Comparison of ENCODE assay signal across 8 mouse cellular contexts in genomic region chr3:85888221-85888671, GRCm38 (mm10). TPM values are rescaled to one million over a fixed set of nuclear protein-coding genes. Genes with fewer than 3 reads are reported as not detected.
DNase-seq lines count a peak whose midpoint lies in the region; ATAC-seq and TF ChIP-seq lines count a peak whose summit lies in the region.

No protein-coding gene starts in this region.

- no peaks in the 10 kb centered on the region for H3K9me3 ChIP-seq in CH12.LX (replicated peaks; ENCODE audit: low read length)
- H3K9me3 ChIP-seq in forebrain, embryonic 11.5 days (ENCODE audit: control insufficient read depth, low read length) = no peaks in the 10 kb centered on the region
- H3K9me3 ChIP-seq in stomach, embryonic 14.5 days (ENCODE audit: control insufficient read depth, low read depth, low read length) = no peaks in the 10 kb centered on the region

- WGBS in forebrain, embryonic 11.5 days = 4% methylated on average over 11 of the region's 11 CpGs
- 14% methylated on average over 11 of the region's 11 CpGs for WGBS in stomach, embryonic 14.5 days

- in situ Hi-C loops in CH12.LX (cut with MboI; ENCODE audit: low pct_ligation_motif_present, low pct_unique_long_range_greater_than_20kb, low sequenced_read_pairs) = no loop called here

- peak overlapping the region; percentile 74 for H3K4me2 ChIP-seq in CH12.LX (ENCODE audit: insufficient read depth, low read depth, poor library complexity, severe bottlenecking)
- H3K4me2 ChIP-seq in forebrain, embryonic 11.5 days (ENCODE audit: low read depth, low read length, severe bottlenecking) = peak overlapping the region; percentile 93
- peak overlapping the region; percentile 85 for H3K4me2 ChIP-seq in stomach, embryonic 14.5 days (replicated peaks; ENCODE audit: low read depth, low read length)

- peak; percentile 81 for TF ChIP-seq EP300 in CH12.LX (IDR thresholded peaks at IDR 0.05; ENCODE audit: low read length)

- H3K79me2 ChIP-seq in CH12.LX (replicated peaks; ENCODE audit: control insufficient read depth, extremely low read depth, insufficient read depth, poor library complexity, severe bottlenecking) = no peaks in the 10 kb centered on the region

- TF ChIP-seq CTCF in CH12.LX (conservative IDR thresholded peaks at IDR 0.05 in 1 of 2, IDR thresholded peaks at IDR 0.05 in 1 of 2; ENCODE audit: low read depth in 2 of 2, low read length in 2 of 2) = no peak

- H3K27ac ChIP-seq in CH12.LX (ENCODE audit: insufficient read depth, low read depth) = no peak overlapping the region
- no peak overlapping the region for H3K27ac ChIP-seq in forebrain, embryonic 11.5 days (ENCODE audit: low read depth, low read length)
- no peak overlapping the region; the same call in 1 of the 2 replicates for H3K27ac ChIP-seq in stomach, embryonic 14.5 days (ENCODE audit: low read length)

- peaks cover 50% of the 10 kb centered on the region for H3K27me3 ChIP-seq in CH12.LX (replicated peaks)
- H3K27me3 ChIP-seq in forebrain, embryonic 11.5 days (ENCODE audit: control insufficient read depth, insufficient read depth, low read length) = peaks cover 15% of the 10 kb centered on the region
- no peaks in the 10 kb centered on the region for H3K27me3 ChIP-seq in stomach, embryonic 14.5 days (ENCODE audit: control insufficient read depth, insufficient read depth, low read length)

- DNase-seq in CH12.LX (ENCODE audit: extremely low read depth) = peak; percentile 83
- no peak for DNase-seq in forebrain, embryonic 11.5 days (ENCODE audit: low spot score)
- peak; percentile 54 for DNase-seq in heart, postnatal 25 days (ENCODE audit: low spot score)
- peak; percentile 71 to 78 for DNase-seq in kidney, postnatal 36 days
- peak; percentile 40 to 50 for DNase-seq in lung, postnatal 4 days
- no peak for DNase-seq in layer of hippocampus, adult 9-11 months

- intact Hi-C loops in heart, postnatal 25 days (cut with DNase I) = loop anchor here (2.0 kb wide), 1 partner anchor 29 kb away; no protein-coding TSS in a partner anchor

- ATAC-seq in activated CD4-positive, CD25-positive, alpha-beta regulatory T cell, adult 4 months = peak; percentile 66
- ATAC-seq in forebrain, embryonic 11.5 days (replicated peaks; ENCODE audit: low FRiP score) = no peak
- no peak for ATAC-seq in stomach, embryonic 14.5 days (ENCODE audit: insufficient number of reproducible peaks, insufficient read depth, low FRiP score, low read depth)

- TF ChIP-seq RAD21 in CH12.LX (IDR thresholded peaks at IDR 0.05; ENCODE audit: low read depth, low read length) = no peak

- H3K4me3 ChIP-seq in CH12.LX (replicated peaks in 1 of 3; ENCODE audit: low read depth in 2 of 3, low read length in 2 of 3, poor library complexity in 1 of 3) = peak overlapping the region in 1 of 3 experiments; percentile 43
- peak overlapping the region; percentile 51 for H3K4me3 ChIP-seq in forebrain, embryonic 11.5 days (ENCODE audit: low read depth, low read length)
- H3K4me3 ChIP-seq in stomach, embryonic 14.5 days (ENCODE audit: low read depth, low read length) = peak overlapping the region; percentile 49; the same call in 1 of the 2 replicates

- peaks cover 3 to 19% of the 10 kb centered on the region in 2 experiments; a peak in 3 of 4 replicates for H3K4me1 ChIP-seq in CH12.LX (ENCODE audit: control insufficient read depth in 1 of 2, insufficient read depth in 2 of 2)
- peaks cover 4% of the 10 kb centered on the region; the same call in 1 of the 2 replicates for H3K4me1 ChIP-seq in forebrain, embryonic 11.5 days (replicated peaks; ENCODE audit: control insufficient read depth, insufficient read depth, low read length)
- H3K4me1 ChIP-seq in stomach, embryonic 14.5 days (ENCODE audit: control insufficient read depth, insufficient read depth, low read length) = peaks cover 5% of the 10 kb centered on the region; the same call in 1 of the 2 replicates

- no peaks in the 10 kb centered on the region for H3K36me3 ChIP-seq in CH12.LX (replicated peaks in 1 of 2; ENCODE audit: control insufficient read depth in 1 of 2, insufficient read depth in 1 of 2, low read length in 1 of 2)
- H3K36me3 ChIP-seq in forebrain, embryonic 11.5 days (ENCODE audit: control insufficient read depth, insufficient read depth, low read length) = no peaks in the 10 kb centered on the region
- no peaks in the 10 kb centered on the region for H3K36me3 ChIP-seq in stomach, embryonic 14.5 days (ENCODE audit: control insufficient read depth, insufficient read depth, low read length)

- dilution Hi-C loops in CH12.LX (cut with MboI; ENCODE audit: extremely low pct_ligation_motif_present, extremely low pct_unique_long_range_greater_than_20kb, low sequenced_read_pairs) = no loop called here

- H3K9ac ChIP-seq in CH12.LX (ENCODE audit: insufficient read depth, low read depth) = no peak overlapping the region
- no peak overlapping the region for H3K9ac ChIP-seq in forebrain, embryonic 11.5 days (ENCODE audit: low read length)
- no peak overlapping the region for H3K9ac ChIP-seq in stomach, embryonic 14.5 days (replicated peaks; ENCODE audit: low read depth, low read length)

- no peak for TF ChIP-seq POLR2A in CH12.LX (IDR thresholded peaks at IDR 0.05; ENCODE audit: low read depth, low read length)

TF ChIP-seq in CH12.LX, 34 proteins besides CTCF, POLR2A, EP300 and RAD21:
- TF ChIP-seq ZC3H11A (IDR thresholded peaks at IDR 0.05; ENCODE audit: low read depth, low read length) = no peak
- no peak for TF ChIP-seq MAZ (IDR thresholded peaks at IDR 0.05; ENCODE audit: low read depth, low read length)
- no peak for TF ChIP-seq ELF1 (IDR thresholded peaks at IDR 0.05; ENCODE audit: low read depth, low read length)
- TF ChIP-seq MAFK (IDR thresholded peaks at IDR 0.05; ENCODE audit: insufficient replicate concordance, low read length) = peak; percentile 93
- peak; percentile 87 for TF ChIP-seq IRF4 (IDR thresholded peaks at IDR 0.05; ENCODE audit: low read depth, low read length)
- peak; percentile 79 for TF ChIP-seq ETS1 (conservative IDR thresholded peaks at IDR 0.05; ENCODE audit: low read depth, low read length)
- TF ChIP-seq RCOR1 (conservative IDR thresholded peaks at IDR 0.05; ENCODE audit: low read depth, low read length) = peak; percentile 61; the same call in 1 of the 2 replicates
- peak; percentile 86 for TF ChIP-seq BHLHE40 (IDR thresholded peaks at IDR 0.05; ENCODE audit: low read depth, low read length)

RNA-seq across cellular contexts. Expression of gene Gm37240, which starts 0.9 kb away (rescaled TPM):
- total RNA-seq in CH12.LX (2012; rRNA removed) (0.08 and 0.17 TPM in 2 replicates), CH12.LX (2014; rRNA removed) (0.14 and 0.19 TPM in 2 replicates)
- 0.14 TPM in 1 of 2 replicates, not detected in the other for polyA plus RNA-seq in CH12.LX (2012; ENCODE audit: insufficient read length, low read depth)
- polyA plus RNA-seq in activated CD4-positive, CD25-positive, alpha-beta regulatory T cell, adult 4 months (2017; shearing (Covaris generic)) = 1 to 10 TPM; 2.9 to 4.3 TPM
- polyA plus RNA-seq in forebrain, embryonic 11.5 days (2014; fragmentation: Nextera tagmentation; extraction: Ambion mirVana) = 0.43 and 0.53 TPM in 2 replicates
- total RNA-seq in heart, postnatal 25 days (2021) = 10 to 100 TPM; 38.8 to 39.2 TPM
- polyA plus RNA-seq in stomach, embryonic 14.5 days (2014; fragmentation: Nextera tagmentation; extraction: Ambion mirVana) = 9.6 and 11.1 TPM in 2 replicates

RNA-seq across cellular contexts. Expression of gene Glt28d2, which starts 0.9 kb away (rescaled TPM):
- total RNA-seq in CH12.LX (2012; rRNA removed) (0.04 and 0.08 TPM in 2 replicates), CH12.LX (2014; rRNA removed) (0.08 TPM in 1 of 2 replicates, not detected in the other)
- polyA plus RNA-seq in CH12.LX (2012; ENCODE audit: insufficient read length, low read depth) = 0.10 TPM in 1 of 2 replicates, not detected in the other
- polyA plus RNA-seq in activated CD4-positive, CD25-positive, alpha-beta regulatory T cell, adult 4 months (2017; shearing (Covaris generic)) = 1 to 10 TPM in 1 of 2 experiments, under 1 TPM in 1; 0.54 to 1.3 TPM
- 0.13 and 0.15 TPM in 2 replicates for polyA plus RNA-seq in forebrain, embryonic 11.5 days (2014; fragmentation: Nextera tagmentation; extraction: Ambion mirVana)
- total RNA-seq in heart, postnatal 25 days (2021) = 1 to 10 TPM; 3.9 to 5.0 TPM
- polyA plus RNA-seq in stomach, embryonic 14.5 days (2014; fragmentation: Nextera tagmentation; extraction: Ambion mirVana) = 2.5 and 3.2 TPM in 2 replicates

Comparison
In these comparisons a context has a peak if more than half of its experiments do, and no peak if none do; other contexts are left out.
1. DNase-seq: peak in CH12.LX (single experiment), heart, postnatal 25 days (single experiment), kidney, postnatal 36 days (2 of 2) and lung, postnatal 4 days (2 of 2); none in forebrain, embryonic 11.5 days (single experiment) and layer of hippocampus, adult 9-11 months (single experiment).
2. Peak in every context shown above with its lines, with median percentiles within 50 percentile points of each other: H3K4me2 ChIP-seq.